Mouse (Mus musculus) Patski (cell line): ENCODE measurements around the gene Hao2. TPM values are rescaled to one million over a fixed set of nuclear protein-coding genes. Genes with fewer than 3 reads are reported as not detected.
A peak's percentile ranks its signal among the peaks of the same experiment; 100 is the strongest.

Experiments
- ATAC-seq: fragments of 100-300 bp; one replicate; pipeline ENCODE4 v1.8.0; 2021
- CTCF ChIA-PET: fragments of 350-600 bp; sonication (Branson Sonifier 250); formaldehyde crosslinking; loops from one replicate; lab custom pipeline; 2022; ENCODE audit warnings: inconsistent platforms; lab: Charles Lee
- POLR2A ChIA-PET: fragments of 350-600 bp; sonication (Branson Sonifier 250); formaldehyde crosslinking; loops from one replicate; lab custom pipeline; 2022; ENCODE audit warnings: antibody characterized with exemption, inconsistent platforms; lab: Charles Lee
- DNase-seq: peaks from one replicate; pipeline ENCODE4 v3.0.0-alpha.2; 2011; ENCODE audit warnings: low read depth, low spot score
- H3K27me3 ChIP-seq: fragments of 371-371 bp; one replicate; pipeline ENCODE4 v1.5.1; 2021
- CTCF ChIP-seq: fragments of 100-300 bp; IDR thresholded peaks from one replicate; pipeline ENCODE4 v1.5.1; 2021
- in situ Hi-C: fragments of 300-500 bp; cut with MboI; formaldehyde crosslinking; loops from 3 replicates; pipeline ENCODE4 v1.11.1; 2018; ENCODE audit warnings: low pct_unique_long_range_greater_than_20kb, mixed read lengths
- polyA plus RNA-seq: library from polyadenylated mRNA; unstranded; gene quantifications from one replicate; pipeline ENCODE4 v1.2.3, GENCODE M21; 2021

The Hao2 gene
- polyA plus RNA-seq, 1 experiment from 2014 or later: not detected

DNA sequence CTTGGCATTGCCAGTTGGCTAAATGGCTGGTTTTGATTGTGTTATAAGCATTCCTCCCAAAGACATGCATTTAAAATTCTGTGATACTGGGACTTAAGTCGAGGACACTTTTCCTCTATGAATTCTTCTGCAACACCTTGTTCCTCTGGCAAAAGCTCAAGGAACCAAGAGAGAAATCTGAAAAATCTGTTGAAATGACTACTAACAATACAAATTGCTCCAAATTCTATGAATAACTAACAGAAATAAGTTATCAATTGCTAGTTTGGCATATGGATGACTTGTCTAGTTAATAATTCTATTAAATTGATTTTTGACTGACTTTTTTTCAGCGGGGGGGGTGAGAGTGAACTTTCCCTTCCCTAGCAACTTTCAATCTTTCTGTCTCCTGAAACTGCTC lies 23.8 kb upstream of the Hao2 start:
- DNase-seq (no peak), ATAC-seq (no peak)
- TF ChIP-seq CTCF: no peak
- ChIA-PET POLR2A (no interaction called here), CTCF (interaction anchor here (1.1 to 1.9 kb wide), 4 partner anchors 9 to 292 kb away, joined by 3 to 17 read pairs (median 4); no protein-coding TSS in a partner anchor)
- H3K27me3 ChIP-seq: peaks cover 5% of the 10 kb centered on the region
- in situ Hi-C loops: loop anchor here (25.0 kb wide), 1 partner anchor 320 kb away; the partner anchor contains the start of gene Tbx15

DNA sequence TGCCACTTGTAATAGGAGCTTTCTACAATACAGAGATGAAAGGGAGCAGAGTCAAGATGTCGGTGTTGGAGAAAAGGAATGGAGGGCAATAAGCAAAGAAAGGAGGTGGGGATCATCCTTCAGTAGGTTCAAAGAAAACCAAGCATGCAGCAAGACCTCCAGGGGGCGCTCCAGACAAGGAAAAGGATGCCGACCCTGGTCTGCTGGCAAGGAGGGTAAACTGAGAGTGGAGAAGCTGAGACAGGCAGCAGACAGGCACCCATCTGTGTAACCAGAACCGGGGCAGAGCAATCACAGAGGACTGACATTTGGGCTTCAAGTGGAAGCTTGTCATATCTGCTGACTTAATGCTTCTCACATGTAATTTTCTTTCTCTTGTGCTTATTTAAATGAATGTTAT lies 22.6 kb upstream of the Hao2 start:
- POLR2A ChIA-PET: no interaction called here
- in situ Hi-C loops: loop anchor here (25.0 kb wide), 1 partner anchor 322 kb away; the partner anchor contains the start of gene Tbx15
- ATAC-seq (no peak), DNase-seq (no peak)
- TF ChIP-seq CTCF: peak; percentile 93
- peaks cover 5% of the 10 kb centered on the region for H3K27me3 ChIP-seq
- CTCF ChIA-PET: interaction anchor here (0.8 to 1.9 kb wide), 12 partner anchors 10 to 1026 kb away, joined by 3 to 17 read pairs (median 3); no protein-coding TSS in a partner anchor

DNA sequence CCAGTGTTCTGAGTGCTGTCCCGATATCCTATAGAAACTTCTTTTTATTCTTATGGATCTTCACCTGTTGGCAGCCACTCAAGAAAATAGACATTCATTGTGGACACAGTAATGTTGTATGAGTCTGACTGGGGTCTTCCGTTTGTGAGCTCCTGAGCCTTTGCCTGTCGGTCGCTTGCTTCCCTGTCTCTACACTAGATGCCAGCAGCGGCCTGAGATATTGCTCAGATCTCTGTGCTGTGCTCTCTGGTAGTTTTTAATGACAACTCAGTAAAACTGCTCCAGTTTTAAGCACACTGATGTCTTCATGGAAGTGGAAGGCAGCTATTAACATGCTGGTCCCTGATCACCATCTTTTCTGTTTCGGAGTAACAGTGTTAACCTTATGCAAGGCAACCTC lies 20.6 kb upstream of the Hao2 start:
- no peak for ATAC-seq
- in situ Hi-C loops: loop anchor here (5.0 to 25.0 kb wide), 3 partner anchors 59 to 1029 kb away; partner anchors contain the start of gene Tbx15
- peaks cover 4% of the 10 kb centered on the region for H3K27me3 ChIP-seq

DNA sequence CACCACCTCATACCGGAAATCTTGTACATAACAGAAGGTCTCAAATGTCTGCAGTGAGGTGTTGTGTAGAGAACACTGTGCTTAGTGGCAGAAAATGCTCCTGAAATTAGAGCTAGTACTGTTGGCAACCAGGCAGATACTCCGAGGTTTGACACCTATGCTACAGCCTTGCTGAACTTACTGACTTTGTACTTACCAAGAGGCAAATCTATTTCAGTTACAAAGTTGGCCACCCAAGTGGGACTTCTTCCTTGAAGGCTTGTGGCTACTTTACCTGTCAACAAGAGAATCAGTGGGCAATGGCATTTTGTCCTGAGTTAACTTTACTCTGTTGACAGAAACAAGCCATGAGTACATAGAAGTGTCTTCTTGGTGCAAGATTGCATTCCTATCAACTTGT lies 4.6 kb upstream of the Hao2 start:
- TF ChIP-seq CTCF: no peak
- ChIA-PET POLR2A (no interaction called here), CTCF (no interaction called here)
- no peak for ATAC-seq
- no peaks in the 10 kb centered on the region for H3K27me3 ChIP-seq
- in situ Hi-C loops: no loop called here
- DNase-seq: no peak

More for the DNA sequence above, 20.6 kb upstream of the Hao2 start:
- peak; percentile 9 for TF ChIP-seq CTCF
- ChIA-PET CTCF (no interaction called here), POLR2A (interaction anchor here (0.6 kb wide), 1 partner anchor 197 kb away, joined by 4 read pairs; no protein-coding TSS in a partner anchor)
- no peak for DNase-seq

DNA sequence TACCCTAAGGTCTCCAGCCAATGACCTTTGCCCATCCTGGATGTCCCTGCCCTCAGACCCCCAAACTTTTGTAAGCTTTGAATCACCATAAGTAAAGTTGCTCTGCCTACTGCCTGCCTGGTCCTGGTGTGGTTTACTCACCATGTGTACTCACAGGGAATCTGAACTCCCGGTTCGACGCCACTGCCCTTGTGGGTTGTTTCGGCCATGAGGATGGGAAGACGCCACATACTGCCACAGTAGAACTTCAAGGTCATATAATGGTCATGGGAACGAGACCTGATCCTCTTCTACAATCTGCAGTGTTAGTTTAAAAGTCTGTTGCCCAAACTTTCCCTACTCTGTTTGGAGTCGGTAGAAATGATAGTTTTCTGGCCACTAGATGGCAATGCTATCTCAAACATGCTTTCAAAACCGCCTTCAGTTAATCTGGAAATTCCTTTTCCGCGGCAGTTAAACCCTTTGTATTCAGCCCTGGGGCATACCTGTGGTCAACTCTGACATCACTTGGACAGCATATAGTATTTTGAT lies 2.1 kb upstream of the Hao2 start:
- in situ Hi-C loops: no loop called here
- DNase-seq: peak; percentile 15
- peak; percentile 73 for ATAC-seq
- H3K27me3 ChIP-seq: no peaks in the 10 kb centered on the region
- peak; percentile 71 for TF ChIP-seq CTCF
- ChIA-PET POLR2A (no interaction called here), CTCF (no interaction called here)

DNA sequence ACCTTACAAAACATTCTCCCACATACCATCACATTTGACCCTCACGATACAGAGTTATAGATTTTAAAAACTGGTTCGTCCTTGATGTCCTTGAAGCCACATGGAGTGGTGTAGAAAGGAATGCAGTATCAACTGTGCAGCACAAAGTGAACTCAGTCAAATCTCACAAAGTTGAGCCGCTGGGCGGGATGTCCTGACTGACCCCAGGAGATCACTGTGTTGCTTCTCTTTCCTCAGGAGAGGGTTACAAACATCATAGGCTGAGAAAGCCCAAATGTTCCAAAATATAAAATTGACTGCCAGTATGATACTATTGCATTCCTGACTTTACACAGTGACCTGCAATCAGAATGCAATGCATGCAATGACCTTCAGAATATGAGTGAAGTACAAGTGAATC lies 2.6 kb downstream of the Hao2 start:
- ChIA-PET CTCF (no interaction called here), POLR2A (no interaction called here)
- TF ChIP-seq CTCF: no peak
- no peak for DNase-seq
- in situ Hi-C loops: no loop called here
- no peak for ATAC-seq
- H3K27me3 ChIP-seq: no peaks in the 10 kb centered on the region

DNA sequence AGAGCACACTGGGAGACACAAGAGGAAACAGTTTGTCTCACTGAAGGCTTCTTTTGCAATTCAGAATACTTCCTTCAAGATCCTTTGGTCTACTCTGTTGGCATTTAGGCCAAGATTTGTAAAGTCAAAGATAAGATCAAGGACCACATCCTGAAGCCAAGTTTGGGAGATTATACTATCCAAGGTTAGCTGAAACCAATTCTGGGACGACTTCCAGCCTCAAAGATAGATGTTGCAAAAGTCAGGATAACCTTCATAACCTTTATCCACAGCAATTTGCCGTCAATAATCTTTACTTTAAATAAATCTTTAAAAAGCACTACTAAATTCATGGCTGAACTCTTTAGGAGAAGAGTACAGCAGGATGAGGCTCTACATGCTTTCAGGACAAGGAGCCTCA lies 4.8 kb downstream of the Hao2 start:
- no peaks in the 10 kb centered on the region for H3K27me3 ChIP-seq
- in situ Hi-C loops: no loop called here
- ATAC-seq: no peak
- POLR2A ChIA-PET: no interaction called here
- DNase-seq: no peak
- CTCF ChIA-PET: no interaction called here
- no peak for TF ChIP-seq CTCF

DNA sequence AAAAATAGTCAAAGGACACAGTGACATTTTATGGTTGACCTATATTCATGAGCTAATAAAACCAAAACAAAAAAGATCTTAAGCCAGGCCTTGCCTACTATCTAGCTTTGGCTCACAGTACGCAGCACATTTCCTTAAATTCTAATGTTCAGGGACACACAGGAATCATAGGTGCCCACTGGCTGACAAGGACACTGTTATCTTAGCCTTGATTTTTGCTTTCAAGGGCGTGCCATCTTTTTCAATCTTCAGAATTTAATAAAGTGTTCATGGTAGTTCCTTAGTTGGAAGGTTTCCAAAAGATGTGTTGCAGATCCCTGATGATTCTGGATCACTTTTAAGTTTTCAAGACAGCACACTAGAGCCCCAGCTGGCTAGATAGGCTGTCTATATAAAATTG lies 12.2 kb downstream of the Hao2 start:
- ATAC-seq (no peak), DNase-seq (no peak)
- TF ChIP-seq CTCF: no peak
- POLR2A ChIA-PET: no interaction called here
- H3K27me3 ChIP-seq: no peaks in the 10 kb centered on the region
- CTCF ChIA-PET: no interaction called here
- in situ Hi-C loops: no loop called here

DNA sequence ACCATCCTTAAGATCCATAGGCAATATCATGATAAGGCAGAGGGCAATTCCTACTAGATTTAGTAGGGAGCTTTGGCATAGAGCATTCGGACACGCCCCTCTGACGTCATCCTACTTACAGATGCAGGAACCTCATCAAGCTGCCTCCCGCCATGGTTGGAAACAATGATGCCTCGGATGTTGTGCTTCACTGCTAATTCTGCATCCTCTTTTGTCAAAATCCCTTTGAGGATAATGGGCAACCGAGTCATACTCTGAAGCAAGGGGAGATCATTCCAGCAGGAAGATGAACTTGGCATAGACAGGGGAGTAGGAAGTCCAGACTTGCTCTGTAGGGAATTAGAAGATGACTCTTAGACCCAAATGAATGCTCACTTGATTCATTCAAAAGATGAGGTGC lies 12.8 kb downstream of the Hao2 start:
- ATAC-seq (no peak), DNase-seq (no peak)
- TF ChIP-seq CTCF: no peak
- no peaks in the 10 kb centered on the region for H3K27me3 ChIP-seq
- CTCF ChIA-PET: no interaction called here
- POLR2A ChIA-PET: no interaction called here
- in situ Hi-C loops: no loop called here

DNA sequence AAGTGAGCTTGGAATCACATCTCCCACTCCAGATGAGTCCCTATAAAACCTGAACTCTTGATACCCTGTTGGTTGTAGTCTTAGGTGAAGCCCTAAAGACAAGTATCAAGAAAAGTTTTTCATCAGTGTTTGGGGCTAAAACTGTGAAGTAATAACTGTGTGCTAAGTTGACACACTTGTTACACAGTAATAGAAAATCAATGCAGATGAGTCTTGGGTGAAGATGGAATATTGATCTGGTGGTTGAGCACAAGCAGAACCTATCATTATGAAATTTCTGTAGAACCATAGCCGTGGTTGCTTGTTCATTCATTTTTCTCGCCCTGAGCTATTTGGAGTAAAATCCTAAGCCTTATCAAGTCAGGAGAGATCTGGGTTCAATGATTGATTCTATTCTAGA lies 24.8 kb downstream of the Hao2 start:
- in situ Hi-C loops: no loop called here
- ChIA-PET POLR2A (no interaction called here), CTCF (no interaction called here)

DNA sequence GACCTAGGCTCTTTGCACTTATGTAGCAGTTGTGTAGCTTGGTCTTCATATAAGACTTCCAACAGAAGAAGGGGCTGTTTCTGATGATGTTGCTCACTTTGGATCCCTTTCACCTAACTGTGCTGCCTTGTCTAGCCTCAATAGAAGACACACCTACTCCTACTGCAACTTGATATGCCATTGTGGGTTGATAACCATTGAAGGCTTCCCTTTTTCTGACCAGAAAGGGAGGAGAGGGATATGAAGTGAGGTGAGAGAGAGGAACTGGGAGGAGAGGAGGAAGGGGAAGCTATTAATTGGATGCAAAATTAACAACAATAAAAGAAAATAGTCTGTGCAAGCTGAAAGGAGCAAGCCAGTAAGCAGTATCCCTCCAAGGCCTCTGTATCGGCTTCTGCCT lies 30.2 kb downstream of the Hao2 start:
- ATAC-seq: no peak
- CTCF ChIA-PET: no interaction called here
- POLR2A ChIA-PET: no interaction called here
- no peak for DNase-seq
- in situ Hi-C loops: no loop called here
- no peaks in the 10 kb centered on the region for H3K27me3 ChIP-seq
- no peak for TF ChIP-seq CTCF

More for the DNA sequence above, 24.8 kb downstream of the Hao2 start:
- TF ChIP-seq CTCF: no peak
- DNase-seq (no peak), ATAC-seq (no peak)
- H3K27me3 ChIP-seq: no peaks in the 10 kb centered on the region

DNA sequence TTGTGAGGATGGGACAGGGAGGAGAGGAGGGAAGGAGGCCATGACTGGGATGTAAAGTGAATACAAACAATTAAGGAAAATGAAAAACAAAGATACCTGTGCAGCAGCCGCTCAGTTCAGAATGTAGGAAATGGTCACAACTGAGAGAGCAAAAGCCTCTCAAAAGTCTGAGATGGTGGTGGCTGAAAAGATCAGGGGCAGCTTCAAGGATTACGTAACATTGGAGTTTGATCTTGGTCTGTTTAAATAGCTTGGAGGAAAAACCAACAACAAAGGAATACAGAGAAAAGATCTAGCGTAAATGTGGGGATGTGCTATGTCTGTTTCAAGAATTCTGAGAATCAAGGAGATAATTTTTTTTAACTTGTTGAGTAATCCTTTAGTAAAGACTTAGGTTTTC lies 33.5 kb downstream of the Hao2 start, which contains the start of gene Hsd3b1:
Gene Hsd3b1, minus strand, starts transcription at position 219 of the 400 bp plus-strand sequence.
- no peak for DNase-seq
- no peak for ATAC-seq
- in situ Hi-C loops: no loop called here
- POLR2A ChIA-PET: no interaction called here
- TF ChIP-seq CTCF: no peak
- CTCF ChIA-PET: no interaction called here
- H3K27me3 ChIP-seq: no peaks in the 10 kb centered on the region
